Mouse (Mus musculus) heart, postnatal 25 days (tissue): Measurements from ENCODE around the gene Rps6ka3. TPM values are rescaled to one million over a fixed set of nuclear protein-coding genes. Genes with fewer than 3 reads are reported as not detected.

Source experiments
- DNase-seq: peaks from one replicate; pipeline ENCODE4 v3.0.0; 2022; ENCODE audit warnings: low spot score
- intact Hi-C: fragments of 180-260 bp; cut with DNase I; formaldehyde crosslinking; loops from one replicate; pipeline ENCODE4 v1.15.1; 2025
- total RNA-seq, 2 experiments: library from RNA; stranded (reverse); gene quantifications; 2 replicates each; pipeline ENCODE4 v1.2.3; 2021

Rps6ka3 gene
- 10 to 100 TPM; 36.3 to 38.6 TPM for total RNA-seq

- no peak for DNase-seq
- intact Hi-C loops: no loop called here
Observed at GRCm38 (mm10) chrX:159210007-159210406, at the start of gene Rps6ka3. Rps6ka3 (plus strand) TSS chrX:159210307.

GRCm38 (mm10) chrX:159169200-159169599, 40.9 kb upstream of the Rps6ka3 start:
- no peak for DNase-seq
- intact Hi-C loops: no loop called here

DNA sequence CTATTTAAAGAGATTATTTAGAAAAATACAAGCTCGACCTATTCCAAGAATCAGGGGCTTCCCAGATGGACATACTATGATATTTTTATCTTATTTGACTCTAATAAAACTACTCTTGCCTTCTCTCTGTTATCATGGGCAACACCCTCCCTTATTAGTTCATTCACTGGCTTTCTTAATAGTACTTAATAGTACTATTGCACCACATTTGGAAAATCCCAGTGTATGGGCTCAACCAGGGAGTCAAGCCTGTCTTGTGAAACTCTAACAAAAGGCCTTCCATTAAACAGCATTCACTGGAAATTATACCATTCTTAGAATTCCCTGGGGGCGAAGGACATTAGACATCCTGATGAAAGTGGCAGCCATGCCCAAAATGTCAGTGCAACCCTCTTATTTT, 38.5 kb upstream of the Rps6ka3 start:
- no peak for DNase-seq
- intact Hi-C loops: no loop called here

DNA sequence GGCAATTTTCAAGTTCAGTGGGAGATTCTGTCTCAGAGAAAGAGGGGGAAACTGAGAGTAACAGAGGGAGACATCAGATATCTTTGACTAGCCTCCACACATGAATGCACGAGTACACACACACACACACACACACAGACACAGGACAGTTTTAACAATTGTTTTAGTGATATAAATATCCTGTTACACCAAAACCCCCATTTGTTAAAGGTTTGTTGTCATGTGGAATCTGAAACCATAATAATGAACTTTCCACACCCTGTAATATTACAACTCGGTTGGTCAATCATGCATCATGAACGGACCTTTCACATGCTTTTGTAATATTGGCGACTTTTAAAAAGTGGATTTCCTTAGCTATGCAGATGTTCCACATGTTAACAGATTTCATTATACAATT, 18.5 kb upstream of the Rps6ka3 start:
- intact Hi-C loops: no loop called here
- DNase-seq: no peak

DNA sequence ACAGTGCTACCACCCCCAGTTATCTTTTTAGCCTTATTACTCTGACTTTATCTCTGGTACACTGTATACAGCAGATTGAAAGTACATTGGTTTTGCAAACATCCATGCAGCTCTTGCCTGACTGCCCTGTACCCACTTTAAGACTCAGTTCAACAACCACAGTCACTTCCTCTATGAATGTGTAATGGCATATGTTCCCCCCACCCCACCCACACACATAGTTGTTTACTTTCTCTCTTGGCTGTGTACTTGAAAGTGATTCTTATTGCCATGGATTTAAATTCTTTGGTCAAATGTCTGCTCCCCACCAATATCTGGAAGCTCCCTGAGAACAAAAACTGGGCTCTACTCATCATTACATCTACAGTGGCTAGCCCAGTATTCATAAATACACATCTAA, 10.6 kb upstream of the Rps6ka3 start:
- DNase-seq: no peak
- intact Hi-C loops: no loop called here

DNA sequence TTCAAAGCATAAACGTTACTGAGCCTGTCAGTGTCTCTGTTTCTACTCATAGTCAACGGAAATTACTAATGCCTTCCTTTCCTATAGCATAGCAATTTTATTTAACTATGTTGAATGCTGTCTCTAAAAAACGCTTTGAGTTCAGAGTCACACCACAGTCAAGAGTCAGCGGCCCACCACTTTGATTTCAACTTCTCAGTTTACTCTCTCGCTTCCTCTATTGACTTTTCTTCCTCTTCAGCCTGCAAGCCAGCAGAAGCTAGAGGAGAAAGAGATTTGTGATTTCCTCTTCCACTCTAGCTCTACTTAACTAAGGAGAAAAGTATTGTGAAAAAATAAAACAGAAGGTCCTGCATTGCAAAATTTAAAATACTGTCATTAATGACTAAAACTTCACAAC, 10.0 kb upstream of the Rps6ka3 start:
- intact Hi-C loops: no loop called here
- no peak for DNase-seq

GRCm38 (mm10) chrX:159210892-159211583, 931 bp downstream of the Rps6ka3 start:
- no peak for DNase-seq

GRCm38 (mm10) chrX:159215253-159215652, 5.1 kb downstream of the Rps6ka3 start:
- intact Hi-C loops: no loop called here

More at GRCm38 (mm10) chrX:159210892-159211583, 931 bp downstream of the Rps6ka3 start:
- intact Hi-C loops: no loop called here

GRCm38 (mm10) chrX:159222474-159222873, 12.4 kb downstream of the Rps6ka3 start:
- intact Hi-C loops: no loop called here
- no peak for DNase-seq

More at GRCm38 (mm10) chrX:159215253-159215652, 5.1 kb downstream of the Rps6ka3 start:
- no peak for DNase-seq

- no peak for DNase-seq
- intact Hi-C loops: no loop called here
Observed at GRCm38 (mm10) chrX:159237275-159237674, 27.2 kb downstream of the Rps6ka3 start.

- DNase-seq: peak; percentile 13
- intact Hi-C loops: no loop called here
Observed at GRCm38 (mm10) chrX:159254001-159254884, 44.1 kb downstream of the Rps6ka3 start.

DNA sequence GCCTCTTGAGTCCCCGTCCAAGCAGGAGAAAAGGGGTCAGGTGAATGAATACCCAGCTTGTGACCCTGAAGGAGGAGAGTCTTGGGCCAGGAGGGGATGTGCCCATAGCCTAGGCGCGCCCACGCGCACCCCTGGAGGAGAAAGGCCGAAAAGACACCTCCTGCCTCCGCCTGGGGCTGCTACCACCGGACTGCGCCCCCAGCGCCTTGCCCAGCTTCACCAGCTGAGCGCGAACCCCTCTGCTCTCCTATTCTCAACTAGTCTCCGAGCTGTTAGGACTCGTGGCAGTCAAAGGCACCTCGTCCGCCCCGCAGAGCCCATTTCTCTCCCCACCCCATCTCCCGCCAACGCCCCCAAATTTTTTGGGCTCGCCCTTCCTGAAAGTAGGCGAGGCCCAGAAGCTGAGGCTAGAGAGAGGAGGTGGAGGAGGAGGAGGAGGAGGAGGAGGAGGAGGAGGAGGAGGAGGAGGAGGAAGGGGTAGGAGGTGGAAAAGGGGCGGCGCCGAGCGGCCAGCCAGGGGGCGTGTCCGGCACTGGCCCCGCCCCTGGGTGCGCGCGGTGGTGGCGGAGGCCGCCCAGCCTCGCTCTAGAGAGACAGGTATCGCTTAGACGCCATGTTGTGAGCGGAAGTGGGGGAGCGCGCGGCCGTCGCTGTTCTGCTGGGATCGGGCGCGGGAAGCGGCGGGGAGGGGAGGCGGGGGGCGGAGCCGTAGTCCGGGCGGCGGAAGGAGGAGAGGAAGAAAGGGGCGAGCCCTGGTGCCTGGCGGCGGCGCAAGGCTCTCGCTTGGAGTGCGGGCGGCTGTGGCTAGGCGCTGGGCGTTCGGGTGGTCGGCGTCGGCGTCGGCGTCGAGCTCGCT, 45.2 kb downstream of the Rps6ka3 start:
- intact Hi-C loops: no loop called here
- DNase-seq: peak; percentile 82

GRCm38 (mm10) chrX:159256040-159256852, 46.1 kb downstream of the Rps6ka3 start:
- intact Hi-C loops: no loop called here
- DNase-seq: no peak

GRCm38 (mm10) chrX:159256921-159257421, 46.9 kb downstream of the Rps6ka3 start:
- DNase-seq: peak; percentile 29
- intact Hi-C loops: no loop called here

- DNase-seq: no peak
- intact Hi-C loops: loop anchor here (5.0 to 10.0 kb wide), 2 partner anchors 292 to 340 kb away; no protein-coding TSS in a partner anchor
Observed at GRCm38 (mm10) chrX:159264681-159265080, 54.6 kb downstream of the Rps6ka3 start.

- intact Hi-C loops: loop anchor here (1.0 to 10.0 kb wide), 3 partner anchors 226 to 344 kb away; no protein-coding TSS in a partner anchor
- DNase-seq: no peak
Observed at GRCm38 (mm10) chrX:159269072-159269471, 59.0 kb downstream of the Rps6ka3 start.

DNA sequence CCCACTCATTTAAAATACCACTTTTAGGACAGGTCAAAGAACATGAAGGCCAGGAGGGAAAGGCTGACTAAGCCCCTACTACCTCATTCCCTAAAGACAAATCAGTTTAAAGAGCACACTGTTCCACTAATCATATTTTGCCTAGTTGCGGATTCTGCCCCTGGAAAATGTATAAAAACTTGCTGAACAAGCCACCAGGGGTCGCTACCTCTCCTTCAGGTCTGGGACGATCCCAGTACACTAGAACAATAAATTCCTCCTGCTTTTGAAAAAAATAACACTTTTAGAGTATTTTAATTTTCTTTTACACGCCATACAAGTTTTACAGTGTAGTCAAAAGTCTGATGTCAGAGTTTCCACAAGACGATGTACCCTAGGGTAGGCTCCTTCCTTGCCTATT, 76.7 kb downstream of the Rps6ka3 start:
- intact Hi-C loops: loop anchor here (2.0 kb wide), 1 partner anchor 34 kb away; no protein-coding TSS in a partner anchor
- DNase-seq: no peak

DNA sequence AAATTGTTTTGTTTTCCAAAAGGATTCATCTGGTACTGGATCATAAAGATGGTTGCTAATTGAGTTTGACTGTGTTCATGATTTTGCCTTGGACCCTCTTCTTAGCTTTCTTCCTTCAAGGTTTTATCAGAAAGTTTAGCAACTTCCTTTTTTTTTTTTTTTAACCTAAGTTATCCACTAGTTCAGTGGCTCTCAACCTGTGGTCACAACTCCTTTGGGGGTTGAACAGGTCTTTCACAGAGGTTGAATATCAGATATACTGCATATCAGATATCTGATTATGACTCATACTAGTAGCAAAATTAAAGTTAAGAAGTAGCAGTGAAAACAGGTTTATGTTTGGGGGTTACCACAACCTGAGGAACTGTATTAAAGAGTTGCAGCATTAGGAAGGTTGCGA, 85.8 kb downstream of the Rps6ka3 start:
- intact Hi-C loops: no loop called here

More for the DNA sequence above, 85.8 kb downstream of the Rps6ka3 start:
- no peak for DNase-seq
